Mouse (Mus musculus) small intestine, adult 2 months (tissue): ENCODE measurements around the gene Tnfrsf13c.

ENCODE experiments used
- CTCF ChIP-seq: fragments of 200-500 bp; IDR thresholded peaks from 2 replicates; pipeline ENCODE4 v1.5.1; 2012; ENCODE audit warnings: low read depth, mild to moderate bottlenecking, control low read depth, inconsistent platforms, low read length, moderate library complexity, mixed read lengths; ENCODE audit not compliant: insufficient replicate concordance, insufficient read length; ENCODE audit errors: extremely low read depth
- POLR2A ChIP-seq: fragments of 200-500 bp; IDR thresholded peaks from 2 replicates; pipeline ENCODE4 v1.6.1; 2012; ENCODE audit warnings: low read depth, mild to moderate bottlenecking, control low read depth, inconsistent platforms, low read length, moderate library complexity

DNA sequence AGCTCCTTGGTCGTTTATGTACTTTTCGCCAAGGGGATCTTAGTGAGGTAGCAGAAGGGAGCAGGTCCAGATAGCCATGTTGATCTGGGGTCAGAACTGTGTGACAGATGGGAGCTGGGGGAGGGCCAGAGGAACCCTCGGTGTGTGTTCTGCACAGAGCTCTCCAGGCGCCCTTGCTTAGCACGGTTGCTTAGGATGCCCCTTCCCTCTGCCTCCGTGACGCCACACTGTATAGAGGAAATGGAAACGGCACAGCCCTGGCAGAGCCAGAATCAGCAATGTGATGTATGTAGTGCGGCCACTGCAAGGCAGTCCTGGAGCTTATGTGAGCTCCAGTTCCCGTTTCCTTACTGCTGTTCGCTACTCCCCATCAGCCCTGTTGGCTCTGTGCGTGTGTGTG, 27.9 kb downstream of the Tnfrsf13c start:
- TF ChIP-seq POLR2A (no peak), CTCF (no peak)
